Mouse (Mus musculus): ENCODE results near the gene Gpat3. TPM values are rescaled to one million over a fixed set of nuclear protein-coding genes. Genes with fewer than 3 reads are reported as not detected.

Gene Gpat3
- polyA plus RNA-seq, 1 experiment from 2014 or later, result 6.4 TPM

DNA sequence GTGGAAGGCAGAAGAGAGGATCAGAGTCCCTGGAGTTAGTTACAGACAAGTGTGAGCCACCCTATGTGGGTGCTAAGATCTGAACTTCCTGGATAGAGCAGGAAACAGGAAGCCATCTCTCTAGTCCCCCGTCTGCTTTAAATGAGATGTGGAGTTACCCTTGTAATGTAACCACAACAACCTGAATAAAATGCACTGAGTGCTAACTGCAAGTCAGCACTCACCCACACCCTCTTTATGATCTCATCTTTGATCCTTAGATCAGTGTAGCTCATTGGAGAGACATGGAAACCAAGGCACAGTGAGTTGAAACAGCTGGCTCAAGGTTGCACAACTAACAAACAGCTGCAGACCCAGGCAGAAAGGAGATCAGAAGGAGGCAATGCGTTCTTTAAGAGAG lies 84.2 kb downstream of the Gpat3 start:
- ATAC-seq (ENCODE audit: low FRiP score, low TSS enrichment) (no peak), DNase-seq (ENCODE audit: low spot score) (no peak)
- WGBS, result 69% methylated on average over 2 of the region's 2 CpGs
- Histone ChIP-seq H3K4me1 (replicated peaks; ENCODE audit: control insufficient read depth, insufficient read depth) (no peaks in the 10 kb centered on the region), H3K27me3 (ENCODE audit: control insufficient read depth, insufficient read depth, low read length) (no peaks in the 10 kb centered on the region), H3K9me3 (ENCODE audit: control insufficient read depth, low read length) (no peaks in the 10 kb centered on the region), H3K4me3 (ENCODE audit: low read depth, low read length) (no peak overlapping the region), H3K27ac (replicated peaks) (no peak overlapping the region), H3K9ac (ENCODE audit: low read length) (no peak overlapping the region), H3K4me2 (replicated peaks; ENCODE audit: low read depth) (no peak overlapping the region), H3K36me3 (ENCODE audit: control insufficient read depth, insufficient read depth, low read length) (no peaks in the 10 kb centered on the region)
- TF ChIP-seq CTCF (IDR thresholded peaks at IDR 0.05; ENCODE audit: low read depth) (no peak), EP300 (optimal IDR thresholded peaks at IDR 0.05) (no peak)

DNA sequence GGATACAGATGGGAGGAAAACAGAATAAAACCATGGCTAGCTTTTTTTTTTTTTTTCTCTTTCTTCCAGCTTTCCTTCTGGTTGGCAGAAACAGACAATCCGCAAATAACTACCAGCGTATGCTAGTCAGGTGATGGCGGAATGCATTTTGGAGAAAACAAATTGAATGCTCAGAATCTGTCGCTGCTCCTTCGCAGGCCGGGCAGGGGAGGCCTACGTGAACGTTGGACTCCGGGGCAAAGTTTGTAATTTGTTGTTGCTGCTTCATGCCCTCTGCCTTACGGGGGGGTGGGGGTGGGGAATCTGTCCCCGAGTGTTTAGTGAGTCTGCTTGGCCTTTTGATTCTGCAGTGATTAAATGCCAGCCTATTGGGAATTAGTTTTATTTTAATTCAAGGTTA lies 98.2 kb downstream of the Gpat3 start:
- no peaks in the 10 kb centered on the region for H3K4me1 ChIP-seq (replicated peaks; ENCODE audit: control insufficient read depth, insufficient read depth)
- no peaks in the 10 kb centered on the region for H3K9me3 ChIP-seq (ENCODE audit: control insufficient read depth, low read length)
- H3K4me3 ChIP-seq (ENCODE audit: low read depth, low read length), result no peak overlapping the region
- WGBS, result 62% methylated on average over 11 of the region's 11 CpGs
- H3K27me3 ChIP-seq (ENCODE audit: control insufficient read depth, insufficient read depth, low read length), result no peaks in the 10 kb centered on the region
- H3K27ac ChIP-seq (replicated peaks), result no peak overlapping the region
- TF ChIP-seq EP300 (optimal IDR thresholded peaks at IDR 0.05) (no peak), CTCF (IDR thresholded peaks at IDR 0.05; ENCODE audit: low read depth) (no peak)
- DNase-seq (ENCODE audit: low spot score) (no peak), ATAC-seq (ENCODE audit: low FRiP score, low TSS enrichment) (no peak)
- no peak overlapping the region for H3K9ac ChIP-seq (ENCODE audit: low read length)
- H3K36me3 ChIP-seq (ENCODE audit: control insufficient read depth, insufficient read depth, low read length), result no peaks in the 10 kb centered on the region
- H3K4me2 ChIP-seq (replicated peaks; ENCODE audit: low read depth), result no peak overlapping the region

DNA sequence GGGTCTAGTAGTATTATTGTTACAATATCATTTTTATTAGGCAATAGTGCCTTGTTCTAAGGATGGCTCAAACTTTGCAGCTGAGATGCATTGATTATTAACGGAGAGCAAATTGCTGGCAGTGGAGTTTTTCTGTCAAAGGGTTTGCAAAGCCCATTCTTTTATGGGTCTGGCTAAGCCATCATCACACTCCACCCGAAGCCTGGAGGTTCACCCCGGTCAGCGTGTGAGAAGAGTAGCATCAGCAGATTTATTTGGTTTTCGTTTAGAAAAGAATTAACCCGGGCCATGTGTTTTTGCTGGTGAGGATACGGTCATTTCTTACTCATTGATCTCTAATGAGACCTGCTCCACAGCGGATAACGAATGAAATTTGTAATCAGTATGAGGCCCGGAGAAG lies 99.8 kb downstream of the Gpat3 start:
- TF ChIP-seq CTCF (IDR thresholded peaks at IDR 0.05; ENCODE audit: low read depth) (no peak), EP300 (optimal IDR thresholded peaks at IDR 0.05) (no peak)
- H3K4me2 ChIP-seq (replicated peaks; ENCODE audit: low read depth), result no peak overlapping the region
- ATAC-seq (ENCODE audit: low FRiP score, low TSS enrichment), result no peak
- H3K9me3 ChIP-seq (ENCODE audit: control insufficient read depth, low read length), result no peaks in the 10 kb centered on the region
- 60% methylated on average over 10 of the region's 10 CpGs for WGBS
- H3K27me3 ChIP-seq (ENCODE audit: control insufficient read depth, insufficient read depth, low read length), result no peaks in the 10 kb centered on the region
- DNase-seq (ENCODE audit: low spot score), result no peak
- no peak overlapping the region for H3K27ac ChIP-seq (replicated peaks)
- H3K4me3 ChIP-seq (ENCODE audit: low read depth, low read length), result no peak overlapping the region
- no peaks in the 10 kb centered on the region for H3K4me1 ChIP-seq (replicated peaks; ENCODE audit: control insufficient read depth, insufficient read depth)
- no peak overlapping the region for H3K9ac ChIP-seq (ENCODE audit: low read length)
- no peaks in the 10 kb centered on the region for H3K36me3 ChIP-seq (ENCODE audit: control insufficient read depth, insufficient read depth, low read length)

Other genes starting within 250 kb of the Gpat3 start
- gene Coq2, start 170.6 kb upstream of the Gpat3 start, polyA plus RNA-seq (2015; fragmentation: Nextera tagmentation; extraction: Ambion mirVana), result 52.1 and 52.3 TPM in 2 replicates
- gene Hpse, start 126.0 kb upstream of the Gpat3 start, polyA plus RNA-seq (2015; fragmentation: Nextera tagmentation; extraction: Ambion mirVana), result 17.3 and 17.6 TPM in 2 replicates
- 5.4 and 6.3 TPM in 2 replicates for gene Helq, start 47.1 kb upstream of the Gpat3 start, polyA plus RNA-seq (2015; fragmentation: Nextera tagmentation; extraction: Ambion mirVana)
- gene Mrps18c, start 47.1 kb upstream of the Gpat3 start, polyA plus RNA-seq (2015; fragmentation: Nextera tagmentation; extraction: Ambion mirVana), result 185 and 186 TPM in 2 replicates
- gene Abraxas1, start 24.7 kb upstream of the Gpat3 start, polyA plus RNA-seq (2015; fragmentation: Nextera tagmentation; extraction: Ambion mirVana), result 13.0 and 13.6 TPM in 2 replicates

All from stomach, postnatal 0 days (tissue).